Comparison of ENCODE assay signal across 8 mouse cellular contexts in the genomic region with DNA sequence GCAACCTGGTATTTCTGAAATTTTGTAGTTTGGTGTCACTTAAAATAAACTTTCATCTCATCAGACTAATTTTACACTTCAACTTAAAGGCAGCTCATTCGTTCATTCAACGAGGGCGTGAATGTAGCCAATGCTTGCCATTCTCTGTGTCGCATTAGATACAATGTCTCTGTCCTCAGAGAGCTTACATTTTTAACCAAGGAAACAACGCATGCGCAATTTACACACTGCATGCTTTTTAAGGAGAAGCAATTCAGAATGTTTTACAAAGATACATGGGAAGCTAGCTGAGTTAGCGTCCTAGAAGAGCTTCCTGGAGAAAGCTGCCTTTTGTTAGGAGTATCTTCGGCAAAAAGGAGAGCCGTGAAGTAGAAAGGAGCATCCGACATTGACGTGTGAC. TPM values are rescaled to one million over a fixed set of nuclear protein-coding genes. Genes with fewer than 3 reads are reported as not detected.
DNase-seq lines count a peak whose midpoint lies in the region; ATAC-seq and TF ChIP-seq lines count a peak whose summit lies in the region.

No protein-coding gene starts in this region.

- no peaks in the 10 kb centered on the region for H3K9me3 ChIP-seq in megakaryocyte, embryonic 14.5 days
- no peaks in the 10 kb centered on the region for H3K9me3 ChIP-seq in intestine, postnatal 0 days (ENCODE audit: control insufficient read depth)
- no peaks in the 10 kb centered on the region for H3K9me3 ChIP-seq in stomach, embryonic 14.5 days (ENCODE audit: control insufficient read depth, low read depth, low read length)

- peaks cover 53% of the 10 kb centered on the region for H3K4me1 ChIP-seq in megakaryocyte, embryonic 14.5 days
- 0 out of 2 replicates have a peak, but pooled peaks cover 9% of the 10 kb centered on the region for H3K4me1 ChIP-seq in intestine, postnatal 0 days (replicated peaks; ENCODE audit: control insufficient read depth, insufficient read depth, low read length)
- H3K4me1 ChIP-seq in stomach, embryonic 14.5 days (ENCODE audit: control insufficient read depth, insufficient read depth, low read length) = peaks cover 20% of the 10 kb centered on the region; the same call in 1 of the 2 replicates

- 65% methylated on average over 11 of the region's 11 CpGs for WGBS in intestine, postnatal 0 days
- WGBS in stomach, embryonic 14.5 days = 57% methylated on average over 11 of the region's 11 CpGs

- peaks cover 24% of the 10 kb centered on the region for H3K36me3 ChIP-seq in megakaryocyte, embryonic 14.5 days (replicated peaks; ENCODE audit: low read length)
- H3K36me3 ChIP-seq in intestine, postnatal 0 days (ENCODE audit: control insufficient read depth, insufficient read depth) = no peaks in the 10 kb centered on the region
- H3K36me3 ChIP-seq in stomach, embryonic 14.5 days (ENCODE audit: control insufficient read depth, insufficient read depth, low read length) = no peaks in the 10 kb centered on the region

- peak; percentile 23 for DNase-seq in embryo, embryonic 11 days
- DNase-seq in gastrocnemius, adult 8-10 months (ENCODE audit: low spot score in 2 of 2) = no peak
- no peak for DNase-seq in cerebellum, adult 11 months
- no peak for DNase-seq in kidney, adult 8-10 months

- H3K27me3 ChIP-seq in megakaryocyte, embryonic 14.5 days (replicated peaks) = peaks cover 2% of the 10 kb centered on the region
- no peaks in the 10 kb centered on the region for H3K27me3 ChIP-seq in intestine, postnatal 0 days (replicated peaks; ENCODE audit: control insufficient read depth, insufficient read depth, low read length)
- no peaks in the 10 kb centered on the region for H3K27me3 ChIP-seq in stomach, embryonic 14.5 days (ENCODE audit: control insufficient read depth, insufficient read depth, low read length)

- H3K9ac ChIP-seq in intestine, postnatal 0 days (ENCODE audit: low read depth, low read length) = peak overlapping the region; percentile 97; the same call in 1 of the 2 replicates
- no peak overlapping the region for H3K9ac ChIP-seq in stomach, embryonic 14.5 days (replicated peaks; ENCODE audit: low read depth, low read length)

- H3K4me3 ChIP-seq in megakaryocyte, embryonic 14.5 days (replicated peaks) = peak overlapping the region; percentile 98
- H3K4me3 ChIP-seq in intestine, postnatal 0 days (ENCODE audit: low read depth, low read length) = peak overlapping the region; percentile 98; the same call in 1 of the 2 replicates
- H3K4me3 ChIP-seq in stomach, embryonic 14.5 days (ENCODE audit: low read depth, low read length) = peak overlapping the region; percentile 93; the same call in 1 of the 2 replicates

- peak overlapping the region; percentile 85 for H3K4me2 ChIP-seq in intestine, postnatal 0 days (replicated peaks; ENCODE audit: low read depth)
- H3K4me2 ChIP-seq in stomach, embryonic 14.5 days (replicated peaks; ENCODE audit: low read depth, low read length) = peak overlapping the region; percentile 46

- TF ChIP-seq CTCF in intestine, postnatal 0 days (IDR thresholded peaks at IDR 0.05; ENCODE audit: low read depth) = no peak

- H3K27ac ChIP-seq in intestine, postnatal 0 days (ENCODE audit: low read depth, low read length) = peak overlapping the region; percentile 95
- H3K27ac ChIP-seq in stomach, embryonic 14.5 days (ENCODE audit: low read length) = peak overlapping the region; percentile 90; the same call in 1 of the 2 replicates

- no peak for ATAC-seq in megakaryocyte, adult 5-6 weeks (ENCODE audit: poor library complexity, severe bottlenecking)
- no peak for ATAC-seq in intestine, postnatal 0 days
- ATAC-seq in stomach, embryonic 14.5 days (ENCODE audit: insufficient number of reproducible peaks, insufficient read depth, low FRiP score, low read depth) = no peak

RNA-seq across cellular contexts. Expression of gene Rab21, which starts 0.9 kb away (rescaled TPM):
- 33.5 and 38.0 TPM in 2 replicates for polyA plus RNA-seq in megakaryocyte, embryonic 14.5 days (2012; ENCODE audit: insufficient read depth, low replicate concordance)
- 88.2 and 97.4 TPM in 2 replicates for total RNA-seq in megakaryocyte, adult 5-6 weeks (2015)
- total RNA-seq in megakaryocyte, adult 5-6 weeks (2017) = 49.3 and 53.4 TPM in 2 replicates
- polyA plus RNA-seq in intestine, postnatal 0 days (2015; fragmentation: Nextera tagmentation; extraction: Ambion mirVana) = 14.7 and 15.9 TPM in 2 replicates
- polyA plus RNA-seq in stomach, embryonic 14.5 days (2014; fragmentation: Nextera tagmentation; extraction: Ambion mirVana) = 8.0 and 9.0 TPM in 2 replicates
- 10 to 100 TPM; 51.9 to 61.4 (median 57.4) TPM for total RNA-seq in gastrocnemius, adult 8-10 months (2022)

RNA-seq across cellular contexts. Expression of gene Tmem19, which starts 46.0 kb away (rescaled TPM):
- polyA plus RNA-seq in megakaryocyte, embryonic 14.5 days (2012; ENCODE audit: insufficient read depth, low replicate concordance) = 6.1 and 9.6 TPM in 2 replicates
- 16.6 and 22.8 TPM in 2 replicates for total RNA-seq in megakaryocyte, adult 5-6 weeks (2015)
- total RNA-seq in megakaryocyte, adult 5-6 weeks (2017) = 20.2 and 25.6 TPM in 2 replicates
- polyA plus RNA-seq in intestine, postnatal 0 days (2015; fragmentation: Nextera tagmentation; extraction: Ambion mirVana) = 47.4 and 50.7 TPM in 2 replicates
- polyA plus RNA-seq in stomach, embryonic 14.5 days (2014; fragmentation: Nextera tagmentation; extraction: Ambion mirVana) = 32.4 and 40.3 TPM in 2 replicates
- 10 to 100 TPM; 12.2 to 22.6 (median 14.9) TPM for total RNA-seq in gastrocnemius, adult 8-10 months (2022)
